Mouse (Mus musculus): Measurements from ENCODE around the gene Heatr1.

GRCm38 (mm10) chr13:12395571-12395970 is 744 bp downstream of the Heatr1 start:
- TF ChIP-seq CTCF (IDR thresholded peaks at IDR 0.05; ENCODE audit: insufficient read depth, low read depth, low read length): no peak
- no peak for TF ChIP-seq POLR2A (IDR thresholded peaks at IDR 0.05; ENCODE audit: insufficient read depth, low read depth, low read length)

Measured in olfactory bulb, adult 2 months (tissue).